Mouse (Mus musculus) limb, embryonic 13.5 days (tissue): ENCODE measurements around the gene Trib2. TPM values are rescaled to one million over a fixed set of nuclear protein-coding genes. Genes with fewer than 3 reads are reported as not detected.

Experiments
- ATAC-seq: fragments of 200-750 bp; cut with Nextera tagmentation; 2 replicates; pipeline ENCODE4 v1.8.0; 2017; ENCODE audit warnings: low read depth, moderate number of reproducible peaks, moderate TSS enrichment; ENCODE audit not compliant: low FRiP score
- H3K27ac ChIP-seq: fragments of 300-500 bp; sonication (generic); 2 replicates; pipeline ENCODE4 v1.5.1; 2015; ENCODE audit warnings: inconsistent platforms, mild to moderate bottlenecking, moderate library complexity
- H3K27me3 ChIP-seq: fragments of 300-500 bp; sonication (generic); 2 replicates; pipeline ENCODE4 v1.6.1; 2015; ENCODE audit warnings: mild to moderate bottlenecking, inconsistent platforms
- H3K36me3 ChIP-seq: fragments of 300-500 bp; sonication (generic); 2 replicates; pipeline ENCODE4 v1.6.1; 2015; ENCODE audit warnings: inconsistent platforms, mild to moderate bottlenecking, moderate library complexity
- H3K4me1 ChIP-seq: fragments of 300-500 bp; sonication (generic); 2 replicates; pipeline ENCODE4 v1.6.1; 2015; ENCODE audit warnings: inconsistent platforms
- H3K4me2 ChIP-seq: fragments of 300-500 bp; sonication (generic); replicated peaks from 2 replicates; pipeline ENCODE4 v1.6.1; 2015; ENCODE audit warnings: inconsistent platforms, mild to moderate bottlenecking, moderate library complexity
- H3K4me3 ChIP-seq: fragments of 300-500 bp; sonication (generic); 2 replicates; pipeline ENCODE4 v1.5.1; 2015; ENCODE audit warnings: moderate library complexity, mild to moderate bottlenecking, inconsistent platforms
- H3K9ac ChIP-seq: fragments of 300-500 bp; sonication (generic); 2 replicates; pipeline ENCODE4 v1.6.1; 2015; ENCODE audit warnings: mild to moderate bottlenecking, inconsistent platforms
- H3K9me3 ChIP-seq: fragments of 300-500 bp; sonication (generic); 2 replicates; pipeline ENCODE4 v1.6.1; 2016; ENCODE audit warnings: inconsistent platforms
- WGBS: fragments of 180-500 bp; shearing (Covaris S2); methylation state at CpG from one replicate; pipeline ENCODE4 v1.1.7; 2015; 5-methylcytosine and 5-hydroxymethylcytosine counted together
- polyA plus RNA-seq: library from polyadenylated mRNA; unstranded; fragments of >200 nt; fragmentation: Nextera tagmentation; extraction: Ambion mirVana; gene quantifications from 2 replicates; pipeline ENCODE4 v1.2.1, GENCODE M21; 2015

The Trib2 gene
- polyA plus RNA-seq, 1 experiment from 2014 or later = 78.3 TPM

- no peaks in the 10 kb centered on the region for H3K9me3 ChIP-seq
- H3K27me3 ChIP-seq = no peaks in the 10 kb centered on the region
- H3K36me3 ChIP-seq = peaks cover 96% of the 10 kb centered on the region
- WGBS = 46% methylated on average over 7 of the region's 7 CpGs
- no peak for ATAC-seq
- no peak overlapping the region for H3K4me2 ChIP-seq
- H3K4me3 ChIP-seq = no peak overlapping the region
- no peak overlapping the region for H3K9ac ChIP-seq
- peaks cover 26% of the 10 kb centered on the region for H3K4me1 ChIP-seq
- H3K27ac ChIP-seq = no peak overlapping the region
Observed at GRCm38 (mm10) chr12:15798019-15798418, 18.7 kb downstream of the Trib2 start.

- ATAC-seq = no peak
- Histone ChIP-seq H3K27me3 (no peaks in the 10 kb centered on the region), H3K27ac (no peak overlapping the region), H3K4me1 (peaks cover 13% of the 10 kb centered on the region; the same call in 1 of the 2 replicates), H3K4me3 (no peak overlapping the region), H3K4me2 (no peak overlapping the region), H3K9ac (no peak overlapping the region), H3K36me3 (peaks cover 96% of the 10 kb centered on the region), H3K9me3 (no peaks in the 10 kb centered on the region)
- 71% methylated on average over 3 of the region's 3 CpGs for WGBS
Observed at GRCm38 (mm10) chr12:15795886-15796285, 20.8 kb downstream of the Trib2 start.

- Histone ChIP-seq H3K9me3 (no peaks in the 10 kb centered on the region), H3K27me3 (no peaks in the 10 kb centered on the region), H3K9ac (no peak overlapping the region), H3K4me3 (no peak overlapping the region), H3K36me3 (peaks cover 84% of the 10 kb centered on the region), H3K4me1 (0 out of 2 replicates have a peak, but pooled peaks cover 8% of the 10 kb centered on the region), H3K4me2 (no peak overlapping the region), H3K27ac (no peak overlapping the region)
- ATAC-seq = no peak
- 90% methylated on average over 8 of the region's 8 CpGs for WGBS
Observed at GRCm38 (mm10) chr12:15793336-15793735, 23.4 kb downstream of the Trib2 start.

- ATAC-seq = no peak
- WGBS = 56% methylated on average over 2 of the region's 2 CpGs
- Histone ChIP-seq H3K4me3 (no peak overlapping the region), H3K9ac (no peak overlapping the region), H3K4me1 (no peaks in the 10 kb centered on the region), H3K27ac (no peak overlapping the region), H3K4me2 (no peak overlapping the region), H3K27me3 (no peaks in the 10 kb centered on the region), H3K36me3 (peaks cover 53% of the 10 kb centered on the region), H3K9me3 (no peaks in the 10 kb centered on the region)
Observed at GRCm38 (mm10) chr12:15790181-15790580, 26.5 kb downstream of the Trib2 start.

- no peaks in the 10 kb centered on the region for H3K36me3 ChIP-seq
- no peak overlapping the region for H3K27ac ChIP-seq
- H3K4me2 ChIP-seq = no peak overlapping the region
- H3K9me3 ChIP-seq = no peaks in the 10 kb centered on the region
- no peak for ATAC-seq
- no peak overlapping the region for H3K9ac ChIP-seq
- H3K4me1 ChIP-seq = no peaks in the 10 kb centered on the region
- no peak overlapping the region for H3K4me3 ChIP-seq
- no peaks in the 10 kb centered on the region for H3K27me3 ChIP-seq
Observed at GRCm38 (mm10) chr12:15777047-15777446, 39.7 kb downstream of the Trib2 start.

GRCm38 (mm10) chr12:15771686-15772085, 45.0 kb downstream of the Trib2 start:
- H3K9ac ChIP-seq = no peak overlapping the region
- no peak overlapping the region for H3K27ac ChIP-seq
- no peaks in the 10 kb centered on the region for H3K36me3 ChIP-seq
- no peak overlapping the region for H3K4me3 ChIP-seq
- H3K9me3 ChIP-seq = no peaks in the 10 kb centered on the region
- ATAC-seq = no peak
- no peak overlapping the region for H3K4me2 ChIP-seq
- H3K4me1 ChIP-seq = no peaks in the 10 kb centered on the region
- H3K27me3 ChIP-seq = no peaks in the 10 kb centered on the region
- WGBS = 81% methylated on average over 6 of the region's 6 CpGs

GRCm38 (mm10) chr12:15768536-15768935, 48.2 kb downstream of the Trib2 start:
- no peak for ATAC-seq
- Histone ChIP-seq H3K4me3 (no peak overlapping the region), H3K27ac (no peak overlapping the region), H3K27me3 (no peaks in the 10 kb centered on the region), H3K4me1 (no peaks in the 10 kb centered on the region), H3K9ac (no peak overlapping the region), H3K4me2 (no peak overlapping the region), H3K9me3 (no peaks in the 10 kb centered on the region), H3K36me3 (no peaks in the 10 kb centered on the region)
- 89% methylated on average over 3 of the region's 3 CpGs for WGBS

GRCm38 (mm10) chr12:15765996-15766395, 50.7 kb downstream of the Trib2 start:
- no peak overlapping the region for H3K4me2 ChIP-seq
- ATAC-seq = no peak
- H3K27me3 ChIP-seq = no peaks in the 10 kb centered on the region
- H3K9ac ChIP-seq = no peak overlapping the region
- H3K9me3 ChIP-seq = no peaks in the 10 kb centered on the region
- H3K36me3 ChIP-seq = no peaks in the 10 kb centered on the region
- no peak overlapping the region for H3K4me3 ChIP-seq
- WGBS = 90% methylated on average over 12 of the region's 12 CpGs
- H3K4me1 ChIP-seq = no peaks in the 10 kb centered on the region
- no peak overlapping the region for H3K27ac ChIP-seq

GRCm38 (mm10) chr12:15765238-15765637, 51.5 kb downstream of the Trib2 start:
- no peak overlapping the region for H3K4me3 ChIP-seq
- H3K9ac ChIP-seq = no peak overlapping the region
- H3K4me1 ChIP-seq = no peaks in the 10 kb centered on the region
- 37% methylated on average over 1 of the region's 1 CpGs for WGBS
- no peaks in the 10 kb centered on the region for H3K9me3 ChIP-seq
- no peaks in the 10 kb centered on the region for H3K27me3 ChIP-seq
- H3K27ac ChIP-seq = no peak overlapping the region
- ATAC-seq = no peak
- H3K36me3 ChIP-seq = no peaks in the 10 kb centered on the region
- H3K4me2 ChIP-seq = no peak overlapping the region

GRCm38 (mm10) chr12:15761453-15762116, 55.1 kb downstream of the Trib2 start:
- Histone ChIP-seq H3K4me1 (no peaks in the 10 kb centered on the region), H3K27ac (no peak overlapping the region), H3K27me3 (no peaks in the 10 kb centered on the region), H3K4me2 (no peak overlapping the region), H3K4me3 (no peak overlapping the region), H3K36me3 (no peaks in the 10 kb centered on the region), H3K9me3 (no peaks in the 10 kb centered on the region), H3K9ac (no peak overlapping the region)
- ATAC-seq = no peak
- WGBS = 90% methylated on average over 8 of the region's 8 CpGs

- H3K4me1 ChIP-seq = no peaks in the 10 kb centered on the region
- no peak overlapping the region for H3K27ac ChIP-seq
- H3K4me3 ChIP-seq = no peak overlapping the region
- no peak for ATAC-seq
- WGBS = 79% methylated on average over 4 of the region's 4 CpGs
- H3K4me2 ChIP-seq = no peak overlapping the region
- no peaks in the 10 kb centered on the region for H3K36me3 ChIP-seq
- no peak overlapping the region for H3K9ac ChIP-seq
- H3K9me3 ChIP-seq = no peaks in the 10 kb centered on the region
- H3K27me3 ChIP-seq = no peaks in the 10 kb centered on the region
Observed at GRCm38 (mm10) chr12:15760684-15761083, 56.0 kb downstream of the Trib2 start.

GRCm38 (mm10) chr12:15758866-15759265, 57.9 kb downstream of the Trib2 start:
- Histone ChIP-seq H3K4me1 (no peaks in the 10 kb centered on the region), H3K4me2 (no peak overlapping the region), H3K9me3 (no peaks in the 10 kb centered on the region), H3K4me3 (no peak overlapping the region), H3K36me3 (no peaks in the 10 kb centered on the region), H3K27me3 (no peaks in the 10 kb centered on the region), H3K9ac (no peak overlapping the region), H3K27ac (no peak overlapping the region)
- no peak for ATAC-seq
- 49% methylated on average over 2 of the region's 2 CpGs for WGBS

GRCm38 (mm10) chr12:15757351-15757750, 59.4 kb downstream of the Trib2 start:
- ATAC-seq = no peak

More at GRCm38 (mm10) chr12:15757351-15757750, 59.4 kb downstream of the Trib2 start:
- no peak overlapping the region for H3K4me3 ChIP-seq
- no peak overlapping the region for H3K4me2 ChIP-seq
- H3K27me3 ChIP-seq = no peaks in the 10 kb centered on the region
- H3K9me3 ChIP-seq = no peaks in the 10 kb centered on the region
- no peak overlapping the region for H3K27ac ChIP-seq
- H3K4me1 ChIP-seq = no peaks in the 10 kb centered on the region
- 84% methylated on average over 8 of the region's 8 CpGs for WGBS
- no peak overlapping the region for H3K9ac ChIP-seq
- no peaks in the 10 kb centered on the region for H3K36me3 ChIP-seq
